Mouse (Mus musculus) midbrain, postnatal 0 days (tissue): ENCODE results near the gene Hsd17b2. TPM values are rescaled to one million over a fixed set of nuclear protein-coding genes. Genes with fewer than 3 reads are reported as not detected.

Source experiments
- ATAC-seq: fragments of 200-750 bp; cut with Nextera tagmentation; 2 replicates; pipeline ENCODE4 v1.8.0; 2017; ENCODE audit warnings: moderate number of reproducible peaks, mild to moderate bottlenecking, moderate TSS enrichment, moderate library complexity; ENCODE audit not compliant: low FRiP score
- DNase-seq: peaks from one replicate; pipeline ENCODE4 v3.0.0-alpha.2; 2015; ENCODE audit warnings: low spot score
- H3K27ac ChIP-seq: fragments of 300-500 bp; sonication (generic); 2 replicates; pipeline ENCODE4 v1.5.1; 2014; ENCODE audit warnings: low read depth, mild to moderate bottlenecking, low read length, mixed read lengths
- H3K27me3 ChIP-seq: fragments of 300-500 bp; sonication (generic); 2 replicates; pipeline ENCODE4 v1.6.1; 2014; ENCODE audit warnings: low read length, control low read depth, mixed read lengths; ENCODE audit not compliant: insufficient read depth
- H3K36me3 ChIP-seq: fragments of 300-500 bp; sonication (generic); 2 replicates; pipeline ENCODE4 v1.6.1; 2014; ENCODE audit warnings: low read length, control low read depth, mixed read lengths; ENCODE audit not compliant: insufficient read depth
- H3K4me1 ChIP-seq: fragments of 300-500 bp; sonication (generic); 2 replicates; pipeline ENCODE4 v1.6.1; 2014; ENCODE audit warnings: mild to moderate bottlenecking, control low read depth, antibody characterized with exemption, low read length, mixed read lengths; ENCODE audit not compliant: insufficient read depth
- H3K4me2 ChIP-seq: fragments of 300-500 bp; sonication (generic); 2 replicates; pipeline ENCODE4 v1.6.1; 2014; ENCODE audit warnings: low read depth, mild to moderate bottlenecking, low read length, mixed read lengths; ENCODE audit not compliant: poor library complexity, severe bottlenecking
- H3K4me3 ChIP-seq: fragments of 300-500 bp; sonication (generic); 2 replicates; pipeline ENCODE4 v1.5.1; 2014; ENCODE audit warnings: low read depth, mild to moderate bottlenecking, low read length, moderate library complexity
- H3K9ac ChIP-seq: fragments of 300-500 bp; sonication (generic); replicated peaks from 2 replicates; pipeline ENCODE4 v1.6.1; 2014; ENCODE audit warnings: mild to moderate bottlenecking, low read length, moderate library complexity, mixed read lengths; ENCODE audit not compliant: poor library complexity, severe bottlenecking
- H3K9me3 ChIP-seq: fragments of 300-500 bp; sonication (generic); 2 replicates; pipeline ENCODE4 v1.6.1; 2016; ENCODE audit warnings: low read length, control low read depth
- CTCF ChIP-seq: IDR thresholded peaks from 2 replicates; pipeline ENCODE4 v1.5.1; 2016; ENCODE audit warnings: antibody characterized with exemption, mild to moderate bottlenecking
- WGBS: fragments of 180-500 bp; shearing (Covaris S2); extraction: QIAGEN DNeasy Blood & Tissue Kit; methylation state at CpG from one replicate; pipeline ENCODE4 v1.1.7; 2014; 5-methylcytosine and 5-hydroxymethylcytosine counted together
- polyA plus RNA-seq: library from polyadenylated mRNA; unstranded; fragments of >200 nt; fragmentation: Nextera tagmentation; extraction: Ambion mirVana; gene quantifications from 2 replicates; pipeline ENCODE4 v1.2.1, GENCODE M21; 2015
- total RNA-seq: library from RNA; depleted of rRNA; stranded (reverse); fragments of >200 nt; gene quantifications from 2 replicates; pipeline ENCODE4 v1.2.3, GENCODE M21; 2014

The Hsd17b2 gene
- total and polyA plus RNA-seq, 2 experiments from 2014 or later: 0.36 TPM; not detected in 1

GRCm38 (mm10) chr8:117700699-117701098 lies 1.0 kb upstream of the Hsd17b2 start:
- Histone ChIP-seq H3K27ac (no peak overlapping the region), H3K9me3 (no peaks in the 10 kb centered on the region), H3K36me3 (no peaks in the 10 kb centered on the region), H3K4me1 (no peaks in the 10 kb centered on the region), H3K4me2 (no peak overlapping the region), H3K9ac (no peak overlapping the region), H3K27me3 (no peaks in the 10 kb centered on the region), H3K4me3 (no peak overlapping the region)
- 31% methylated on average over 8 of the region's 8 CpGs for WGBS
- no peak for DNase-seq
- no peak for ATAC-seq
- TF ChIP-seq CTCF: no peak

- TF ChIP-seq CTCF: no peak
- H3K9ac ChIP-seq: no peak overlapping the region
- no peak overlapping the region for H3K4me3 ChIP-seq
- no peaks in the 10 kb centered on the region for H3K27me3 ChIP-seq
- 94% methylated on average over 8 of the region's 8 CpGs for WGBS
- no peak overlapping the region for H3K4me2 ChIP-seq
- no peaks in the 10 kb centered on the region for H3K36me3 ChIP-seq
- no peaks in the 10 kb centered on the region for H3K9me3 ChIP-seq
- DNase-seq: no peak
- ATAC-seq: no peak
- no peaks in the 10 kb centered on the region for H3K4me1 ChIP-seq
- no peak overlapping the region for H3K27ac ChIP-seq
Measured at GRCm38 (mm10) chr8:117701246-117701645, 458 bp upstream of the Hsd17b2 start.

GRCm38 (mm10) chr8:117702701-117703100 lies 997 bp downstream of the Hsd17b2 start:
- 55% methylated on average over 10 of the region's 10 CpGs for WGBS
- H3K36me3 ChIP-seq: no peaks in the 10 kb centered on the region

GRCm38 (mm10) chr8:117706141-117706540 lies 4.4 kb downstream of the Hsd17b2 start:
- 94% methylated on average over 4 of the region's 4 CpGs for WGBS
- H3K9ac ChIP-seq: no peak overlapping the region
- ATAC-seq (no peak), DNase-seq (no peak)
- no peaks in the 10 kb centered on the region for H3K9me3 ChIP-seq
- no peaks in the 10 kb centered on the region for H3K27me3 ChIP-seq
- H3K4me1 ChIP-seq: no peaks in the 10 kb centered on the region
- H3K27ac ChIP-seq: no peak overlapping the region
- no peak for TF ChIP-seq CTCF
- no peak overlapping the region for H3K4me2 ChIP-seq
- no peaks in the 10 kb centered on the region for H3K36me3 ChIP-seq
- H3K4me3 ChIP-seq: no peak overlapping the region

More at GRCm38 (mm10) chr8:117702701-117703100, 997 bp downstream of the Hsd17b2 start:
- TF ChIP-seq CTCF: no peak
- no peaks in the 10 kb centered on the region for H3K4me1 ChIP-seq
- ATAC-seq (no peak), DNase-seq (peak; percentile 31)
- no peak overlapping the region for H3K27ac ChIP-seq
- no peak overlapping the region for H3K9ac ChIP-seq
- no peaks in the 10 kb centered on the region for H3K27me3 ChIP-seq
- no peak overlapping the region for H3K4me2 ChIP-seq
- no peak overlapping the region for H3K4me3 ChIP-seq
- H3K9me3 ChIP-seq: no peaks in the 10 kb centered on the region

- TF ChIP-seq CTCF: no peak
- DNase-seq (no peak), ATAC-seq (no peak)
- Histone ChIP-seq H3K4me2 (no peak overlapping the region), H3K9ac (no peak overlapping the region), H3K4me1 (no peaks in the 10 kb centered on the region), H3K27me3 (no peaks in the 10 kb centered on the region), H3K4me3 (no peak overlapping the region), H3K27ac (no peak overlapping the region), H3K9me3 (no peaks in the 10 kb centered on the region), H3K36me3 (no peaks in the 10 kb centered on the region)
- WGBS: 42% methylated on average over 5 of the region's 5 CpGs
Measured at GRCm38 (mm10) chr8:117712226-117712625, 10.5 kb downstream of the Hsd17b2 start.

- no peak overlapping the region for H3K4me2 ChIP-seq
- WGBS: 83% methylated on average over 5 of the region's 5 CpGs
- no peak overlapping the region for H3K9ac ChIP-seq
- ATAC-seq: no peak
- no peaks in the 10 kb centered on the region for H3K9me3 ChIP-seq
- H3K36me3 ChIP-seq: no peaks in the 10 kb centered on the region
- DNase-seq: no peak
- H3K27me3 ChIP-seq: no peaks in the 10 kb centered on the region
- TF ChIP-seq CTCF: no peak
- no peak overlapping the region for H3K4me3 ChIP-seq
- H3K4me1 ChIP-seq: no peaks in the 10 kb centered on the region
- H3K27ac ChIP-seq: no peak overlapping the region
Measured at GRCm38 (mm10) chr8:117714604-117715003, 12.9 kb downstream of the Hsd17b2 start.
